Mouse (Mus musculus) neural tube, embryonic 11.5 days (tissue): ENCODE data around the gene Olfr523. TPM values are rescaled to one million over a fixed set of nuclear protein-coding genes. Genes with fewer than 3 reads are reported as not detected.

Experiments
- ATAC-seq: fragments of 200-750 bp; cut with Nextera tagmentation; 2 replicates; pipeline ENCODE4 v1.8.0; 2017; ENCODE audit warnings: moderate number of reproducible peaks, mild to moderate bottlenecking, moderate TSS enrichment, moderate library complexity; ENCODE audit not compliant: insufficient read depth, low FRiP score, low TSS enrichment
- DNase-seq: peaks from one replicate; pipeline ENCODE4 v3.0.0-alpha.2; 2015; ENCODE audit warnings: low spot score
- H3K27ac ChIP-seq: fragments of 300-500 bp; sonication (generic); 2 replicates; pipeline ENCODE4 v1.5.1; 2014; ENCODE audit warnings: low read depth, mild to moderate bottlenecking, low read length
- H3K27me3 ChIP-seq: fragments of 300-500 bp; sonication (generic); 2 replicates; pipeline ENCODE4 v1.6.1; 2014; ENCODE audit warnings: mild to moderate bottlenecking, low read length, mixed read lengths; ENCODE audit not compliant: control insufficient read depth, insufficient read depth
- H3K36me3 ChIP-seq: fragments of 300-500 bp; sonication (generic); 2 replicates; pipeline ENCODE4 v1.6.1; 2014; ENCODE audit warnings: mild to moderate bottlenecking, low read length, moderate library complexity, mixed read lengths; ENCODE audit not compliant: control insufficient read depth, insufficient read depth
- H3K4me1 ChIP-seq: fragments of 300-500 bp; sonication (generic); 2 replicates; pipeline ENCODE4 v1.6.1; 2014; ENCODE audit warnings: low read length, mixed read lengths; ENCODE audit not compliant: control insufficient read depth, insufficient read depth
- H3K4me2 ChIP-seq: fragments of 300-500 bp; sonication (generic); 2 replicates; pipeline ENCODE4 v1.6.1; 2014; ENCODE audit warnings: low read depth, mild to moderate bottlenecking, moderate library complexity
- H3K4me3 ChIP-seq: fragments of 300-500 bp; sonication (generic); 2 replicates; pipeline ENCODE4 v1.5.1; 2014; ENCODE audit warnings: low read depth, low read length
- H3K9ac ChIP-seq: fragments of 300-500 bp; sonication (generic); 2 replicates; pipeline ENCODE4 v1.6.1; 2014; ENCODE audit warnings: mild to moderate bottlenecking, low read length
- H3K9me3 ChIP-seq: fragments of 300-500 bp; sonication (generic); 2 replicates; pipeline ENCODE4 v1.6.1; 2016; ENCODE audit warnings: low read length; ENCODE audit not compliant: control insufficient read depth
- WGBS: fragments of 180-500 bp; shearing (Covaris S2); extraction: QIAGEN DNeasy Blood & Tissue Kit; methylation state at CpG from one replicate; pipeline ENCODE4 v1.1.7; 2014; 5-methylcytosine and 5-hydroxymethylcytosine counted together
- polyA plus RNA-seq: library from polyadenylated mRNA; unstranded; fragments of >200 nt; fragmentation: Nextera tagmentation; extraction: Ambion mirVana; gene quantifications from 2 replicates; pipeline ENCODE4 v1.2.1, GENCODE M21; 2014

Olfr523 gene
- polyA plus RNA-seq, 1 experiment from 2014 or later = not detected

GRCm38 (mm10) chr7:140164664-140165063 is 8.4 kb upstream of the Olfr523 start, which contains the start of gene Olfr522:
Gene Olfr522 (minus strand): TSS chr7:140164764.
- 79% methylated on average over 7 of the region's 7 CpGs for WGBS
- ATAC-seq = no peak

GRCm38 (mm10) chr7:140167950-140168349 is 5.1 kb upstream of the Olfr523 start:
- Histone ChIP-seq H3K36me3 (no peaks in the 10 kb centered on the region), H3K27me3 (no peaks in the 10 kb centered on the region), H3K4me1 (no peaks in the 10 kb centered on the region), H3K27ac (no peak overlapping the region), H3K9me3 (no peaks in the 10 kb centered on the region), H3K4me3 (no peak overlapping the region), H3K4me2 (no peak overlapping the region), H3K9ac (no peak overlapping the region)
- no peak for ATAC-seq
- 84% methylated on average over 1 of the region's 1 CpGs for WGBS
- no peak for DNase-seq

More at GRCm38 (mm10) chr7:140164664-140165063, 8.4 kb upstream of the Olfr523 start, which contains the start of gene Olfr522:
- no peak for DNase-seq
- Histone ChIP-seq H3K4me2 (no peak within 1 kb of the TSS), H3K27me3 (no peaks in the 10 kb centered on the region), H3K9ac (no peak within 1 kb of the TSS), H3K4me1 (no peaks in the 10 kb centered on the region), H3K4me3 (no peak within 1 kb of the TSS), H3K9me3 (no peaks in the 10 kb centered on the region), H3K27ac (no peak within 1 kb of the TSS), H3K36me3 (no peaks in the 10 kb centered on the region)

GRCm38 (mm10) chr7:140169386-140169785 is 3.6 kb upstream of the Olfr523 start:
- no peak overlapping the region for H3K9ac ChIP-seq
- ATAC-seq (no peak), DNase-seq (no peak)
- no peak overlapping the region for H3K4me2 ChIP-seq
- H3K27ac ChIP-seq = no peak overlapping the region
- H3K4me3 ChIP-seq = no peak overlapping the region
- WGBS = 83% methylated on average over 4 of the region's 4 CpGs
- no peaks in the 10 kb centered on the region for H3K36me3 ChIP-seq
- H3K27me3 ChIP-seq = no peaks in the 10 kb centered on the region
- no peaks in the 10 kb centered on the region for H3K9me3 ChIP-seq
- no peaks in the 10 kb centered on the region for H3K4me1 ChIP-seq

- DNase-seq (no peak), ATAC-seq (no peak)
- H3K9me3 ChIP-seq = no peaks in the 10 kb centered on the region
- H3K4me2 ChIP-seq = no peak overlapping the region
- H3K4me3 ChIP-seq = no peak overlapping the region
- H3K9ac ChIP-seq = no peak overlapping the region
- no peak overlapping the region for H3K27ac ChIP-seq
- H3K36me3 ChIP-seq = no peaks in the 10 kb centered on the region
- no peaks in the 10 kb centered on the region for H3K4me1 ChIP-seq
- no peaks in the 10 kb centered on the region for H3K27me3 ChIP-seq
- WGBS = 95% methylated on average over 3 of the region's 3 CpGs
These were observed 2.2 kb upstream of the Olfr523 start for GRCm38 (mm10) chr7:140170863-140171262.

DNA sequence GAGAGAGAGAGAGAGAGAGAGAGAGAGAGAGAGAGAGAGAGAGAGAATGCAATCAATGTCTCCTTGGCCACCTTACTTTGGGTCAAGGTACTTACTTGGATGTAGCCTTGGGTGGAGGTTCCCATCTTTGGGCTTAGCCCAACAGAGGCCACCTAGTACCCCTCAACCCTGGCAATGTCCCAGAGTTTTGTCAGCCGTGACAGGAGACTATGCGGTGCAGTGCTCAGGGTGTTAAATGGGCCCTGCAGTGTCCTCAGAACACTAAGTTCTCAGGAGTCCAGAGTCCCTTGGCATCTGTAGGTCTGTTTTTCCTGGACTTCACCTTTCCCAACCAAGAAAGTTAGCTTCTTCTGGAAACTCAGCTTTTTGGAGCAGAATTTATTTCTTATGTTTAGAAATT is 6.2 kb downstream of the Olfr523 start:
- no peak overlapping the region for H3K4me3 ChIP-seq
- H3K4me2 ChIP-seq = no peak overlapping the region
- no peaks in the 10 kb centered on the region for H3K9me3 ChIP-seq
- no peak overlapping the region for H3K27ac ChIP-seq
- H3K9ac ChIP-seq = no peak overlapping the region
- 93% methylated on average over 2 of the region's 2 CpGs for WGBS
- ATAC-seq (no peak), DNase-seq (no peak)
- no peaks in the 10 kb centered on the region for H3K27me3 ChIP-seq
- no peaks in the 10 kb centered on the region for H3K36me3 ChIP-seq
- no peaks in the 10 kb centered on the region for H3K4me1 ChIP-seq

GRCm38 (mm10) chr7:140180692-140181091 is 7.7 kb downstream of the Olfr523 start:
- DNase-seq (no peak), ATAC-seq (no peak)
- Histone ChIP-seq H3K36me3 (no peaks in the 10 kb centered on the region), H3K27ac (no peak overlapping the region), H3K27me3 (no peaks in the 10 kb centered on the region), H3K4me1 (no peaks in the 10 kb centered on the region), H3K9ac (no peak overlapping the region), H3K4me3 (no peak overlapping the region), H3K9me3 (no peaks in the 10 kb centered on the region), H3K4me2 (no peak overlapping the region)
- 81% methylated on average over 2 of the region's 2 CpGs for WGBS

DNA sequence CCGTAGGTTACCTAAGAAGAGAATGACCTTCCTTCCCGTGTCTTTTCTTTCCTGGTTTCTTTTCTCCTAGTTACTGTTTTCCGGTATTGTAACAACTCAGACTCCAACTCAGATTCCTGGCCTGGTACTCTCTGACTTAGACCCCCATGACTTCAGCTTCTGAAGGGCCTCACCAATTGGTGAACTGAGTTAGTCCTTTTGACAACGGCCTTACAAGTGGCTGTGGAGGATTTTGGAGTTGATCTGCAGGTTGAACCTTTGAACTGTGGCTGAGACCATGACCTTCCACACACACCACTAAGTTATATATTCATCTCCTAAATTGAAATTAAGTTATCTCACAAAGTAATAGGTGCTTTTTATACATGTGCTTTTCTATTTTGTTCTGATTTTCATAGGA is 11.2 kb downstream of the Olfr523 start:
- Histone ChIP-seq H3K4me1 (no peaks in the 10 kb centered on the region), H3K27ac (no peak overlapping the region), H3K9ac (no peak overlapping the region), H3K9me3 (no peaks in the 10 kb centered on the region), H3K36me3 (no peaks in the 10 kb centered on the region), H3K27me3 (no peaks in the 10 kb centered on the region), H3K4me3 (no peak overlapping the region), H3K4me2 (no peak overlapping the region)
- ATAC-seq = no peak
- no peak for DNase-seq
- WGBS = 87% methylated on average over 4 of the region's 4 CpGs

DNA sequence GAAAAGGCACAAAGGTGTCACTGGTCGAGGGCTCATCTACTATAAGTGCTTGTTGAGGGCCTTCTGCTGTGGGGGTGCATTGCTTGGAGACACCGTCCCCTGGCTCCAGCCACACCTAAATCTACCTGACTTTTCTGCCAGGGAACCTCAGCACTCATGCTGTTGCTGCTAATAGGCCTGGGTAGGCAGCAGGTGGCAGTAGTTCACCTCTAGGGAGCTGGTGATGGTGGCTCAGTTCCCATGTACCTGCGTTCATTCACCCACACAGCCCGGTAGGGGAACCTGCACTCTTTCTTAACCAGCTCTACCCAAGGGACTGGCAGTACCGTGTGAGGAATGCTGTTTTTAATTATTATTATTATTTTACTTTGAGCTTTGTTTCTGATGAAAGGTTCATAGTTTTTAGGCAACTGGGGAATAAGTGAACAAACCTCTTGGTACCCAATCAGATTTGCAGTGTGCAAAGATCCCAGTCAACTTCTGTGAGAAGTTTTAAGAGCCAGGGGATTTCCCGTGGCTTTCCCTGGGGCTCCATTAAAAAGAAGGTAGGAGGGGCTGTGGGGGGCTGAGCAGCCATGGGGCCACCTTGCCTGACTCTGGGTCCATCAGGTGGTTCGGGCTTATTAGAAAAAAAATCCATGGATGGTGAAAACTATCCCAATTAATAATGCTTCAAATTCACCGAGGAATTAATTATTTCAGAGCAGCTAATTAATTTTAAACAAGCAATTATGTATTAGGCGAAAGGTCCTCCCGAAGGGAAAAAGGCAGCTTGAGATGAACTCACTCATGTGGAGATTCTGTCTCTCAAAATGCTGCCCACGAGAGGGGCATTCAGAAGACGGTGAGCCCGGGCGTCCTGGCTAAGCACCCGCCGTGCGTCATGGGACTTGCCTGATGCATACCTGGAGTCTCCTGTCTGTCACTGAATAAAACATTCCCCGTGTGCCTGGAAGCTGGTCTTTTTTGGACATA is 13.9 kb downstream of the Olfr523 start:
- Histone ChIP-seq H3K27ac (no peak overlapping the region), H3K36me3 (no peaks in the 10 kb centered on the region), H3K4me1 (no peaks in the 10 kb centered on the region), H3K27me3 (no peaks in the 10 kb centered on the region), H3K9me3 (no peaks in the 10 kb centered on the region), H3K9ac (no peak overlapping the region), H3K4me2 (no peak overlapping the region), H3K4me3 (no peak overlapping the region)
- DNase-seq (no peak), ATAC-seq (no peak)
- WGBS = 68% methylated on average over 18 of the region's 18 CpGs
